16 mouse cellular contexts compared by ENCODE assay signal in genomic region chr11:18969920-18970336, GRCm38 (mm10). TPM values are rescaled to one million over a fixed set of nuclear protein-coding genes. Genes with fewer than 3 reads are reported as not detected.
DNase-seq lines count a peak whose midpoint lies in the region; ATAC-seq and TF ChIP-seq lines count a peak whose summit lies in the region.
"Had no signal": no experiment of that assay in that cellular context is flagged by ENCODE, and none has a peak within 500 bp of the region (broad histone marks: within the 10 kb centered on the region; RNA-seq: fewer than 3 reads in every experiment).

No protein-coding gene starts in this region.

- H3K4me2 ChIP-seq in heart, embryonic 13.5 days = peak overlapping the region; percentile 26

- intact Hi-C loops in heart, postnatal 14 days (cut with DNase I) = no loop called here

- H3K36me3 ChIP-seq in heart, embryonic 13.5 days = peaks cover 17% of the 10 kb centered on the region
- H3K36me3 ChIP-seq in liver, adult 2 months (ENCODE audit: control insufficient read depth, insufficient read depth, low read length) = no peaks in the 10 kb centered on the region

- H3K9me3 ChIP-seq in heart, embryonic 13.5 days = no peaks in the 10 kb centered on the region

- H3K9ac ChIP-seq in heart, embryonic 13.5 days = peak overlapping the region; percentile 17; the same call in 1 of the 2 replicates
- no peak overlapping the region for H3K9ac ChIP-seq in liver, adult 2 months (ENCODE audit: low read depth, low read length)

- H3K79me2 ChIP-seq in liver, adult 2 months (ENCODE audit: control insufficient read depth, insufficient read depth, low read length) = no peaks in the 10 kb centered on the region; the same call in 1 of the 2 replicates

- DNase-seq in heart, postnatal 14 days = no peak
- peak; percentile 97 for DNase-seq in MEL-GATA-1-ER (ENCODE audit: extremely low read depth, low read depth)
- peak; percentile 14 for DNase-seq in liver, adult 2 months (ENCODE audit: extremely low read depth, low read depth, low spot score)
- no peak for DNase-seq in layer of hippocampus, adult 11-12 months (ENCODE audit: low spot score)
- no peak for DNase-seq in urinary bladder, adult 2 months (ENCODE audit: low spot score)
- DNase-seq: adrenal gland, adult 2 months; cerebellum, postnatal 36 days; gastrocnemius, postnatal 25 days; layer of hippocampus, adult 9-11 months; right cerebral cortex, postnatal 25 days; thymus, postnatal 25 days had no signal

- no peaks in the 10 kb centered on the region for H3K27me3 ChIP-seq in heart, embryonic 13.5 days (replicated peaks)
- H3K27me3 ChIP-seq in liver, adult 2 months (ENCODE audit: control insufficient read depth, insufficient read depth, low read length) = no peaks in the 10 kb centered on the region

- TF ChIP-seq POLR2A in liver, adult 2 months (IDR thresholded peaks at IDR 0.05; ENCODE audit: extremely low read depth, insufficient read depth, low read length) = no peak

- peaks cover 70% of the 10 kb centered on the region for H3K4me1 ChIP-seq in heart, embryonic 13.5 days
- no peaks in the 10 kb centered on the region; the same call in 1 of the 2 replicates for H3K4me1 ChIP-seq in liver, adult 2 months (ENCODE audit: control insufficient read depth, insufficient read depth, low read length)

- H3K4me3 ChIP-seq in heart, embryonic 13.5 days = no peak overlapping the region
- H3K4me3 ChIP-seq in liver, adult 2 months (ENCODE audit: insufficient read depth, low read depth, low read length) = no peak overlapping the region

- 13% methylated on average over 2 of the region's 2 CpGs for WGBS in heart, embryonic 13.5 days
- WGBS in liver, adult 2 months = 89% methylated on average over 2 of the region's 2 CpGs

- peak overlapping the region; percentile 82 for H3K27ac ChIP-seq in heart, embryonic 13.5 days (replicated peaks)
- peak overlapping the region; percentile 15 for H3K27ac ChIP-seq in liver, adult 2 months (replicated peaks; ENCODE audit: insufficient read depth, low read depth, low read length)
- H3K27ac ChIP-seq: macrophage had no signal

- ATAC-seq in heart, embryonic 13.5 days (ENCODE audit: extremely low read depth, insufficient number of reproducible peaks, low FRiP score, low TSS enrichment) = no peak
- peak; percentile 74 for ATAC-seq in megakaryocyte-erythroid progenitor cell, adult 5-6 weeks (replicated peaks; ENCODE audit: low FRiP score, low TSS enrichment, poor library complexity, severe bottlenecking)
- ATAC-seq in inflammation-experienced regulatory T-cells, adult 6 months = no peak
- ATAC-seq: CD4-positive, CD25-positive, alpha-beta regulatory T cell, adult 4 months had no signal

- TF ChIP-seq CTCF in liver, adult 2 months (IDR thresholded peaks at IDR 0.05; ENCODE audit: low read depth, low read length) = no peak

RNA-seq across cellular contexts. Expression of gene Meis1, which starts 48.9 kb away (rescaled TPM):
- 65.4 and 68.5 TPM in 2 replicates for polyA plus RNA-seq in heart, embryonic 13.5 days (2015; fragmentation: Nextera tagmentation; extraction: Ambion mirVana)
- total RNA-seq in heart, postnatal 14 days (2021) = 10 to 100 TPM; 30.1 to 33.9 TPM
- 4.8 and 6.1 TPM in 2 replicates for total RNA-seq in liver, adult 2 months (2014; rRNA removed)
- 2.0 and 2.5 TPM in 2 replicates for polyA plus RNA-seq in liver, adult 2 months (2012; rRNA removed)
- total RNA-seq in megakaryocyte-erythroid progenitor cell, adult 5-6 weeks (2014; fragmentation: Nextera tagmentation) = 14.5 and 20.7 TPM in 2 replicates
- total RNA-seq in megakaryocyte-erythroid progenitor cell, adult 5-6 weeks (2017) = 19.9 and 45.5 TPM in 2 replicates
- 127 and 134 TPM in 2 replicates for polyA plus RNA-seq in urinary bladder, adult 2 months (2012; rRNA removed)
- polyA plus RNA-seq in inflammation-experienced regulatory T-cells, adult 6 months (2017; shearing (Covaris generic)) = under 1 TPM in 2 of 3 experiments, not detected in 1; 0.10 to 0.13 TPM

Comparison
In these comparisons a context has a peak if more than half of its experiments do, and no peak if none do; other contexts are left out.
1. DNase-seq: peak in MEL-GATA-1-ER (single experiment) and liver, adult 2 months (single experiment); none in heart, postnatal 14 days (0 of 2), layer of hippocampus, adult 11-12 months (single experiment) and urinary bladder, adult 2 months (single experiment).
2. RNA of gene Meis1, which starts 48.9 kb away (polyA plus RNA-seq): 127 to 134 TPM in urinary bladder, adult 2 months and 65.4 to 68.5 TPM in heart, embryonic 13.5 days; 2.0 to 2.5 TPM in liver, adult 2 months and 0.10 to 0.13 TPM in inflammation-experienced regulatory T-cells, adult 6 months; every median in the first group is over 10 times any median in the second.